Mouse (Mus musculus): ENCODE data around the gene Dpm2. TPM values are rescaled to one million over a fixed set of nuclear protein-coding genes. Genes with fewer than 3 reads are reported as not detected.

The Dpm2 gene
- polyA plus RNA-seq, 1 experiment from 2014 or later, result 98.6 TPM

- no peak for ATAC-seq (ENCODE audit: insufficient number of reproducible peaks, low FRiP score, low TSS enrichment, low read depth)
- WGBS, result 83% methylated on average over 2 of the region's 2 CpGs
- H3K27ac ChIP-seq (replicated peaks; ENCODE audit: low read depth, low read length), result no peak overlapping the region
- no peaks in the 10 kb centered on the region for H3K27me3 ChIP-seq (ENCODE audit: control insufficient read depth, insufficient read depth, low read length)
- peaks cover 24% of the 10 kb centered on the region for H3K4me1 ChIP-seq (ENCODE audit: control insufficient read depth, insufficient read depth, low read length)
- H3K36me3 ChIP-seq (ENCODE audit: control insufficient read depth, insufficient read depth, low read length), result no peaks in the 10 kb centered on the region
- H3K9me3 ChIP-seq (ENCODE audit: control insufficient read depth, low read length), result no peaks in the 10 kb centered on the region
- H3K9ac ChIP-seq (ENCODE audit: low read length), result no peak overlapping the region
- no peak overlapping the region for H3K4me2 ChIP-seq (ENCODE audit: low read depth, severe bottlenecking)
- H3K4me3 ChIP-seq (ENCODE audit: low read depth, low read length), result no peak overlapping the region
- no peak for DNase-seq (ENCODE audit: low spot score)
Observed at GRCm38 (mm10) chr2:32541333-32541908, 29.2 kb upstream of the Dpm2 start.

- Histone ChIP-seq H3K9ac (ENCODE audit: low read length) (no peak overlapping the region), H3K36me3 (ENCODE audit: control insufficient read depth, insufficient read depth, low read length) (no peaks in the 10 kb centered on the region), H3K9me3 (ENCODE audit: control insufficient read depth, low read length) (no peaks in the 10 kb centered on the region), H3K4me2 (ENCODE audit: low read depth, severe bottlenecking) (no peak overlapping the region), H3K27ac (replicated peaks; ENCODE audit: low read depth, low read length) (no peak overlapping the region), H3K27me3 (ENCODE audit: control insufficient read depth, insufficient read depth, low read length) (no peaks in the 10 kb centered on the region), H3K4me3 (ENCODE audit: low read depth, low read length) (no peak overlapping the region), H3K4me1 (ENCODE audit: control insufficient read depth, insufficient read depth, low read length) (peaks cover 18% of the 10 kb centered on the region)
- WGBS, result 92% methylated on average over 4 of the region's 4 CpGs
- no peak for DNase-seq (ENCODE audit: low spot score)
- no peak for ATAC-seq (ENCODE audit: insufficient number of reproducible peaks, low FRiP score, low TSS enrichment, low read depth)
Observed at GRCm38 (mm10) chr2:32541986-32542573, 28.6 kb upstream of the Dpm2 start.

GRCm38 (mm10) chr2:32543031-32543449 is 27.6 kb upstream of the Dpm2 start:
- peaks cover 9% of the 10 kb centered on the region for H3K4me1 ChIP-seq (ENCODE audit: control insufficient read depth, insufficient read depth, low read length)
- no peak for DNase-seq (ENCODE audit: low spot score)
- no peaks in the 10 kb centered on the region for H3K36me3 ChIP-seq (ENCODE audit: control insufficient read depth, insufficient read depth, low read length)
- WGBS, result 93% methylated on average over 3 of the region's 3 CpGs
- H3K27me3 ChIP-seq (ENCODE audit: control insufficient read depth, insufficient read depth, low read length), result no peaks in the 10 kb centered on the region
- H3K27ac ChIP-seq (replicated peaks; ENCODE audit: low read depth, low read length), result no peak overlapping the region
- H3K9me3 ChIP-seq (ENCODE audit: control insufficient read depth, low read length), result no peaks in the 10 kb centered on the region
- H3K4me2 ChIP-seq (ENCODE audit: low read depth, severe bottlenecking), result no peak overlapping the region
- H3K4me3 ChIP-seq (ENCODE audit: low read depth, low read length), result no peak overlapping the region
- H3K9ac ChIP-seq (ENCODE audit: low read length), result no peak overlapping the region
- no peak for ATAC-seq (ENCODE audit: insufficient number of reproducible peaks, low FRiP score, low TSS enrichment, low read depth)

- DNase-seq (ENCODE audit: low spot score) (no peak), ATAC-seq (ENCODE audit: insufficient number of reproducible peaks, low FRiP score, low TSS enrichment, low read depth) (no peak)
- no peak overlapping the region for H3K4me2 ChIP-seq (ENCODE audit: low read depth, severe bottlenecking)
- 81% methylated on average over 1 of the region's 1 CpGs for WGBS
- H3K4me3 ChIP-seq (ENCODE audit: low read depth, low read length), result no peak overlapping the region
- no peaks in the 10 kb centered on the region for H3K27me3 ChIP-seq (ENCODE audit: control insufficient read depth, insufficient read depth, low read length)
- no peaks in the 10 kb centered on the region for H3K36me3 ChIP-seq (ENCODE audit: control insufficient read depth, insufficient read depth, low read length)
- H3K4me1 ChIP-seq (ENCODE audit: control insufficient read depth, insufficient read depth, low read length), result peaks cover 4% of the 10 kb centered on the region; the same call in 1 of the 2 replicates
- H3K9me3 ChIP-seq (ENCODE audit: control insufficient read depth, low read length), result no peaks in the 10 kb centered on the region
- no peak overlapping the region for H3K9ac ChIP-seq (ENCODE audit: low read length)
- H3K27ac ChIP-seq (replicated peaks; ENCODE audit: low read depth, low read length), result no peak overlapping the region
Observed at GRCm38 (mm10) chr2:32546951-32547350, 23.7 kb upstream of the Dpm2 start.

GRCm38 (mm10) chr2:32547380-32547779 is 23.3 kb upstream of the Dpm2 start:
- no peaks in the 10 kb centered on the region for H3K36me3 ChIP-seq (ENCODE audit: control insufficient read depth, insufficient read depth, low read length)
- H3K9me3 ChIP-seq (ENCODE audit: control insufficient read depth, low read length), result no peaks in the 10 kb centered on the region
- DNase-seq (ENCODE audit: low spot score) (no peak), ATAC-seq (ENCODE audit: insufficient number of reproducible peaks, low FRiP score, low TSS enrichment, low read depth) (no peak)
- H3K4me1 ChIP-seq (ENCODE audit: control insufficient read depth, insufficient read depth, low read length), result peaks cover 4% of the 10 kb centered on the region; the same call in 1 of the 2 replicates
- H3K27ac ChIP-seq (replicated peaks; ENCODE audit: low read depth, low read length), result no peak overlapping the region
- H3K4me3 ChIP-seq (ENCODE audit: low read depth, low read length), result no peak overlapping the region
- WGBS, result 89% methylated on average over 5 of the region's 5 CpGs
- H3K27me3 ChIP-seq (ENCODE audit: control insufficient read depth, insufficient read depth, low read length), result no peaks in the 10 kb centered on the region
- no peak overlapping the region for H3K4me2 ChIP-seq (ENCODE audit: low read depth, severe bottlenecking)
- no peak overlapping the region for H3K9ac ChIP-seq (ENCODE audit: low read length)

GRCm38 (mm10) chr2:32547964-32548739 is 22.5 kb upstream of the Dpm2 start:
- DNase-seq (ENCODE audit: low spot score), result no peak
- H3K4me3 ChIP-seq (ENCODE audit: low read depth, low read length), result no peak overlapping the region
- H3K27ac ChIP-seq (replicated peaks; ENCODE audit: low read depth, low read length), result no peak overlapping the region
- ATAC-seq (ENCODE audit: insufficient number of reproducible peaks, low FRiP score, low TSS enrichment, low read depth), result no peak
- H3K9me3 ChIP-seq (ENCODE audit: control insufficient read depth, low read length), result no peaks in the 10 kb centered on the region
- no peak overlapping the region for H3K9ac ChIP-seq (ENCODE audit: low read length)
- H3K4me1 ChIP-seq (ENCODE audit: control insufficient read depth, insufficient read depth, low read length), result peaks cover 4% of the 10 kb centered on the region; the same call in 1 of the 2 replicates
- 94% methylated on average over 7 of the region's 7 CpGs for WGBS
- H3K36me3 ChIP-seq (ENCODE audit: control insufficient read depth, insufficient read depth, low read length), result no peaks in the 10 kb centered on the region
- no peak overlapping the region for H3K4me2 ChIP-seq (ENCODE audit: low read depth, severe bottlenecking)
- no peaks in the 10 kb centered on the region for H3K27me3 ChIP-seq (ENCODE audit: control insufficient read depth, insufficient read depth, low read length)

DNA sequence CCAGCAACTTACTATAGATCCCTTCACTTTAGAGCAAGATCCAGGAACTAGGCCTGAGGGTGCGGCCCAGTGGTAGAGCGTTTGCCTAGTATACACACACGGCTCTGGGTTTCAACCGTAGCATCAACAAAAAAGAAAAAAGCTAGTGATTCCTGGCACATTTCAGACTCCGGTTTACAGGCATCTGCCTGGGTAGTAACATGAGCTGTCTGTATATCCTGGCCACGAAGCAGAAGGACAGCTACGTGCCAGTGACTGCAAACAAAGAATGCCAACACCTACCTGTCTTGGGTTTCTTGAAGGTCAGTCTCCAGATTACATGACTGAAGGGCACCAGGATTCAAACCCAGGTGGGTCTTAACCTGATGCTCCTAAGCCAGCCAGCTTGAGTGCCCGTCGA is 21.5 kb upstream of the Dpm2 start:
- 88% methylated on average over 9 of the region's 9 CpGs for WGBS
- Histone ChIP-seq H3K9ac (ENCODE audit: low read length) (no peak overlapping the region), H3K9me3 (ENCODE audit: control insufficient read depth, low read length) (no peaks in the 10 kb centered on the region), H3K27ac (replicated peaks; ENCODE audit: low read depth, low read length) (no peak overlapping the region), H3K4me1 (ENCODE audit: control insufficient read depth, insufficient read depth, low read length) (peaks cover 4% of the 10 kb centered on the region; the same call in 1 of the 2 replicates), H3K27me3 (ENCODE audit: control insufficient read depth, insufficient read depth, low read length) (no peaks in the 10 kb centered on the region), H3K4me3 (ENCODE audit: low read depth, low read length) (no peak overlapping the region), H3K36me3 (ENCODE audit: control insufficient read depth, insufficient read depth, low read length) (no peaks in the 10 kb centered on the region), H3K4me2 (ENCODE audit: low read depth, severe bottlenecking) (no peak overlapping the region)
- DNase-seq (ENCODE audit: low spot score) (no peak), ATAC-seq (ENCODE audit: insufficient number of reproducible peaks, low FRiP score, low TSS enrichment, low read depth) (no peak)

- Histone ChIP-seq H3K4me1 (ENCODE audit: control insufficient read depth, insufficient read depth, low read length) (peaks cover 4% of the 10 kb centered on the region; the same call in 1 of the 2 replicates), H3K27ac (replicated peaks; ENCODE audit: low read depth, low read length) (no peak overlapping the region; the same call in 1 of the 2 replicates), H3K4me3 (ENCODE audit: low read depth, low read length) (no peak overlapping the region), H3K36me3 (ENCODE audit: control insufficient read depth, insufficient read depth, low read length) (no peaks in the 10 kb centered on the region), H3K9ac (ENCODE audit: low read length) (no peak overlapping the region), H3K4me2 (ENCODE audit: low read depth, severe bottlenecking) (no peak overlapping the region), H3K27me3 (ENCODE audit: control insufficient read depth, insufficient read depth, low read length) (no peaks in the 10 kb centered on the region), H3K9me3 (ENCODE audit: control insufficient read depth, low read length) (no peaks in the 10 kb centered on the region)
- ATAC-seq (ENCODE audit: insufficient number of reproducible peaks, low FRiP score, low TSS enrichment, low read depth) (no peak), DNase-seq (ENCODE audit: low spot score) (no peak)
- WGBS, result 50% methylated on average over 6 of the region's 6 CpGs
Observed at GRCm38 (mm10) chr2:32549764-32550163, 20.9 kb upstream of the Dpm2 start.

Measured in limb, embryonic 11.5 days (tissue).